Mouse (Mus musculus): ENCODE results near the gene Zfp646. TPM values are rescaled to one million over a fixed set of nuclear protein-coding genes. Genes with fewer than 3 reads are reported as not detected.

The Zfp646 gene
- total and polyA plus RNA-seq, 2 experiments from 2014 or later: 4.4 to 35.0 TPM

DNA sequence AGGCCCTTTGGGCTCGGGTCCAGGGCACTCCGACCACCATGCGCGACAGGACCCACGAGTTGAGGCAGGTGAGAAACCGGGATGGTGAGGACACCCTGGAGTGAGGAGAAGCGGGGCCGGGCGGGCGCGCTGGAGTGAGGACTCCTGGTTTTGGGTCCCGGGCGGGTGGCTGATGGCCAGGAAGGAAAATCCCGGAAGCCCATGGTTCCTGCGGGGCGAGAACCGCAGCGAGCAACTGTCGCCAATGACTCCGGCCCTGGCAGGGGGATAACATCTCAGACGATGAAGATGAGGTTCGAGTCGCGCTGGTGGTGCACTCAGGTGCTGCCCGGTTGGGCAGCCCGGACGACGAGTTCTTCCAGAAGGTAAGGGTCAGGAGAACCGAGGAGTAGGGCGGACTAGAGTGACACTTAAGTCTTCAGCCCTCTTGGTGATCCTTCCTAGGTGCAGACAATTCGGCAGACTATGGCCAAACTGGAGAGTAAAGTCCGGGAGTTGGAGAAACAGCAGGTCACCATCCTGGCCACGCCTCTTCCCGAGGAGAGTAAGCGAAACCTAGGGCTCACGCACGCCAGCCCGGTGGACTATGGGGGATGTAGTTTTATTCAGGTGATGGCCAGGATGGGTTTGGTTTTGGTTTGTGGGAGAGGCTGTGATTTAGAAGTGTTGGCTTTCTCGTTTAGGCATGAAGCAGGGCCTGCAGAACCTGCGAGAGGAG, 33.9 kb upstream of the Zfp646 start:
- Histone ChIP-seq H3K9me3 (ENCODE audit: low read length) (no peaks in the 10 kb centered on the region), H3K9ac (replicated peaks; ENCODE audit: low read length) (peak overlapping the region; percentile 68), H3K4me1 (ENCODE audit: insufficient read depth, low read length) (no peaks in the 10 kb centered on the region), H3K27ac (peak overlapping the region; percentile 95), H3K36me3 (ENCODE audit: insufficient read depth, low read length) (peaks cover 13% of the 10 kb centered on the region; the same call in 1 of the 2 replicates), H3K4me2 (ENCODE audit: low read depth, low read length) (peak overlapping the region; percentile 96), H3K4me3 (ENCODE audit: low read length) (peak overlapping the region; percentile 81), H3K27me3 (ENCODE audit: insufficient read depth, low read length) (no peaks in the 10 kb centered on the region)
- TF ChIP-seq CTCF (IDR thresholded peaks at IDR 0.05; ENCODE audit: low read depth): no peak
- DNase-seq (ENCODE audit: low spot score): peak; percentile 86
- under 1% methylated on average over 40 of the region's 40 CpGs for WGBS
- ATAC-seq: peak; percentile 28; the same call in 1 of the 2 replicates

DNA sequence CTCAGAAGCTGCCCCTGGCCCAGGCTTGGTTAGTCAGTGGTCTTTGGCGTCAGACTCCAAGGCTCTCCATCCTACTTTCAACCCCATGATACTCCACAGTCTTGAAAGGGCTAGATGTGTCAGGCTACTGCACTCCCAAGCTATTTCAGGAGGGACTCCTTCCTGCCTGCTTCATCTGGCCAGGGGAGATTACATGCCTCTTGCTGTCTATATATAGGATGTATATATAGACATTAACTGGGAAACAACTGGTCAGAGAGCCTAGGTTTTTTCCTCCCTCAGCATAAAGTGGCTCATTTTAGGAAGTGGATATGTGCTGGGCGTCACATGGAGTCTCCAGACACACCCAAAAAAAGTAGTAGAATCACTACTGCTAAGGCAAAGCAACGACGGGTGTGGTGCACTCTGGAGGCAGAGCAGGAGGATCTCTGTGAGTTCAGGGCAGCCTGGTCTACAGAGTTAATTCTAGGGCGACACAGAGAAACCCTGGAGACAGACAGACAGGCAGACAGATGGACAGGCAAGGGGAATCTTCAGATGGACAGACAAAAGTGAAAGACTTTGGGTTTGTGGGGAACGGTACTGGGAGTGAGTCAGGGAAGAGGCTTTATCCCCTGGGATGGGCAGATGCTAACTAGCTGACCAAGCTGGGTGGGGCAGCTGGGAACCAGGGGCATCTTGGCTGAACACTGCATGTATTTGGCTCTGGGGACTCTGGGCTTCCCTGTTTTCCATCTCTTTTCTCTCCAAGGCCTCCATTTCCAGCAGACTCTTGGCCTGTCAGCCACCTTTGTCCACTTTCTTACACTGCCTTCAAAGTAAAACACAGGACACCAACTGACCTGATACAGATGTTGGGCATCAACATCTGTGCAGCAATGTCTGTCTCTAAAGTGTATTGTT, 25.8 kb upstream of the Zfp646 start:
- Histone ChIP-seq H3K9ac (replicated peaks; ENCODE audit: low read length) (no peak overlapping the region), H3K27ac (no peak overlapping the region), H3K4me1 (ENCODE audit: insufficient read depth, low read length) (no peaks in the 10 kb centered on the region), H3K27me3 (ENCODE audit: insufficient read depth, low read length) (no peaks in the 10 kb centered on the region), H3K9me3 (ENCODE audit: low read length) (no peaks in the 10 kb centered on the region), H3K36me3 (ENCODE audit: insufficient read depth, low read length) (peaks cover 11% of the 10 kb centered on the region; the same call in 1 of the 2 replicates), H3K4me3 (ENCODE audit: low read length) (no peak overlapping the region), H3K4me2 (ENCODE audit: low read depth, low read length) (no peak overlapping the region)
- WGBS: 74% methylated on average over 6 of the region's 6 CpGs
- TF ChIP-seq CTCF (IDR thresholded peaks at IDR 0.05; ENCODE audit: low read depth): no peak
- no peak for DNase-seq (ENCODE audit: low spot score)
- no peak for ATAC-seq

DNA sequence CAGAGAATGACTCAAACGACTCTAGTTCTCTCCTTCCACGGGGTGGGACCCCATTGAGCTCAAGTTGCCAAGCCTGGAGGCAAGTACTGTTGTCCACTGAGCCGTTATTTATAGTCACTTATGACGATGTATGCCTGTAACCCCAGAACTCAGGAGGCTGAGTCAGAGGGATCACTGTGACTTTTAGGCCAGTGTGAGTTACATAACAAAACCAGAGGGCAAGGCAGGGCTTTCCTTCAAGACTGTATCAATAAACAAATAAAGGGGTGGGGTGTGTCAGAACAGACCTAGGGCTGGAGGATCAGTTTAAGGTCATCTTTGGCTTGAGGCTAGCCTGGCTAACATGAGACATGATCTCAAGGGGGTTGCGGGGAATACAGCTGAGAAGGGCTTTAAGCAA, 25.1 kb upstream of the Zfp646 start:
- Histone ChIP-seq H3K4me2 (ENCODE audit: low read depth, low read length) (no peak overlapping the region), H3K4me3 (ENCODE audit: low read length) (no peak overlapping the region), H3K9me3 (ENCODE audit: low read length) (no peaks in the 10 kb centered on the region), H3K36me3 (ENCODE audit: insufficient read depth, low read length) (peaks cover 11% of the 10 kb centered on the region; the same call in 1 of the 2 replicates), H3K9ac (replicated peaks; ENCODE audit: low read length) (no peak overlapping the region), H3K4me1 (ENCODE audit: insufficient read depth, low read length) (no peaks in the 10 kb centered on the region), H3K27me3 (ENCODE audit: insufficient read depth, low read length) (no peaks in the 10 kb centered on the region), H3K27ac (no peak overlapping the region)
- no peak for TF ChIP-seq CTCF (IDR thresholded peaks at IDR 0.05; ENCODE audit: low read depth)
- ATAC-seq (no peak), DNase-seq (ENCODE audit: low spot score) (no peak)
- WGBS: 75% methylated on average over 5 of the region's 5 CpGs

DNA sequence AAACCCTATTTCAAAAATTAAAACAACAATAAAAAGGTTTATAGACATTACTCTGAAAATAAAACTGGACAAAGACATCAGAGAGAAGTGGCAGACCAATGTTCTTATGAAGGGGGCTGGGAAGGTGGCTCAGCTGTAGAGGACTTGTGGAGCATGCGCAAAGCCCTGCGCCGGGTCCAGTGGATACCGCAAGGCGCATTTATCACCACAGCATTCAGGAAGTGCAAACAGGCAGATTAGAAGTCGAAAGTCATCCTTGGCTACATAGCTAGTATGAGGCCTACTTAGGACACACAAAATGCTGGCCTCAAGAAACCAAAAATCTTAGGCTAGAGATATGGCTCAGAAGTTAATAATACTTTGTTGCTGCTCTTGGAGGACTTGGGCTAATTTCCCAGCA, 17.8 kb upstream of the Zfp646 start:
- ATAC-seq (no peak), DNase-seq (ENCODE audit: low spot score) (no peak)
- Histone ChIP-seq H3K9me3 (ENCODE audit: low read length) (no peaks in the 10 kb centered on the region), H3K27me3 (ENCODE audit: insufficient read depth, low read length) (no peaks in the 10 kb centered on the region), H3K9ac (replicated peaks; ENCODE audit: low read length) (no peak overlapping the region), H3K4me2 (ENCODE audit: low read depth, low read length) (no peak overlapping the region), H3K36me3 (ENCODE audit: insufficient read depth, low read length) (no peaks in the 10 kb centered on the region), H3K4me3 (ENCODE audit: low read length) (no peak overlapping the region), H3K27ac (no peak overlapping the region), H3K4me1 (ENCODE audit: insufficient read depth, low read length) (no peaks in the 10 kb centered on the region)
- 93% methylated on average over 6 of the region's 6 CpGs for WGBS
- no peak for TF ChIP-seq CTCF (IDR thresholded peaks at IDR 0.05; ENCODE audit: low read depth)

DNA sequence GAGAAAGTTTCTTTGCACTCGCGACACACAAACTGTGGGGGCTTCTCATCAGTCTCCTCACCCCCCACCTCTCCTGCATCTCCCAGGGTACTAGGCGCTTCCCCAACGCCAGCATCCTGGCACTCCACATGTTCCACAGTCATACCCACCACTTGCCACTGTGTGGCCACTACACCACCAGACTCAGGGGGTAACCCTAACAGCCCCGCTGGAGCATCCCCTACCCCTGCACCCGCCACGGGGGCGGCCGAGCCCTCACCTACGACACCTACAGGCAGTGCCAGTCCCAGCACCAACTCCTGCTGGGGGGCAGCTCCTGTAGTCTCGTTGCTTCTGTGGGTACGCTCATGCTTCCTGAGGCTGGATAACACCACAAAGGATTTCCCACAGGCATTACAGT, 9.6 kb upstream of the Zfp646 start:
- no peaks in the 10 kb centered on the region for H3K27me3 ChIP-seq (ENCODE audit: insufficient read depth, low read length)
- H3K4me1 ChIP-seq (ENCODE audit: insufficient read depth, low read length): no peaks in the 10 kb centered on the region
- H3K4me3 ChIP-seq (ENCODE audit: low read length): no peak overlapping the region
- H3K36me3 ChIP-seq (ENCODE audit: insufficient read depth, low read length): peaks cover 32% of the 10 kb centered on the region
- DNase-seq (ENCODE audit: low spot score): no peak
- no peak overlapping the region for H3K4me2 ChIP-seq (ENCODE audit: low read depth, low read length)
- H3K9me3 ChIP-seq (ENCODE audit: low read length): no peaks in the 10 kb centered on the region
- no peak for ATAC-seq
- WGBS: 96% methylated on average over 12 of the region's 12 CpGs
- no peak overlapping the region for H3K27ac ChIP-seq
- no peak overlapping the region for H3K9ac ChIP-seq (replicated peaks; ENCODE audit: low read length)
- TF ChIP-seq CTCF (IDR thresholded peaks at IDR 0.05; ENCODE audit: low read depth): no peak

DNA sequence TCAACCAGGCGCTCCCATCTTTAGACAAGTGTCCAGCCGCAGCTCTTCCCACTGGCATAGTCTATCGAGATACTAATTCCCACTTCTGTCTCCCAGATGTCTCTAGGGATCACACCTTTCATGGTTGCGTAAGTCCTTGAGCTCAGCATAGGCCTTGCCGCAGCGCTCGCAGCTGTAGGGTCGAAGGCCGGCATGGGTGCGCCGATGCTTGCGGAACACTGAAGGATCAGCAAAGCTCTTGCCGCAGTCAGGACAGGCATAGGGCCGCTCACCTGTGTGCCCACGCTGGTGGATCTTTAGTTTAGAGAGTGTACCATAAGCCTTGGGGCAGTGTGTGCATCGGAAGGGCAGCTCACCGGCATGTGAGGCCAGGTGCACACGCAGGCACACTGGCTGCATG, 8.4 kb upstream of the Zfp646 start:
- no peaks in the 10 kb centered on the region for H3K4me1 ChIP-seq (ENCODE audit: insufficient read depth, low read length)
- H3K4me2 ChIP-seq (ENCODE audit: low read depth, low read length): no peak overlapping the region
- H3K36me3 ChIP-seq (ENCODE audit: insufficient read depth, low read length): peaks cover 32% of the 10 kb centered on the region
- no peak overlapping the region for H3K27ac ChIP-seq
- no peak for TF ChIP-seq CTCF (IDR thresholded peaks at IDR 0.05; ENCODE audit: low read depth)
- DNase-seq (ENCODE audit: low spot score) (no peak), ATAC-seq (no peak)
- WGBS: 96% methylated on average over 18 of the region's 18 CpGs
- no peak overlapping the region for H3K9ac ChIP-seq (replicated peaks; ENCODE audit: low read length)
- H3K4me3 ChIP-seq (ENCODE audit: low read length): no peak overlapping the region
- H3K27me3 ChIP-seq (ENCODE audit: insufficient read depth, low read length): no peaks in the 10 kb centered on the region
- no peaks in the 10 kb centered on the region for H3K9me3 ChIP-seq (ENCODE audit: low read length)
